Mouse (Mus musculus) thymus, adult 2 months (tissue): ENCODE results near the gene Anks1b. TPM values are rescaled to one million over a fixed set of nuclear protein-coding genes. Genes with fewer than 3 reads are reported as not detected.

Experiments
- DNase-seq: peaks from one replicate; pipeline ENCODE4 v3.0.0; 2021
- H3K27ac ChIP-seq: fragments of 200-500 bp; 2 replicates; pipeline ENCODE4 v1.5.1; 2012; ENCODE audit warnings: low read length, control low read depth; ENCODE audit not compliant: control insufficient read depth, insufficient read depth
- H3K27me3 ChIP-seq: fragments of 200-500 bp; 2 replicates; pipeline ENCODE4 v1.6.1; 2012; ENCODE audit warnings: mild to moderate bottlenecking, low read length, moderate library complexity, mixed read lengths; ENCODE audit not compliant: control insufficient read depth, insufficient read depth
- H3K36me3 ChIP-seq: fragments of 200-500 bp; 2 replicates; pipeline ENCODE4 v1.6.1; 2012; ENCODE audit warnings: mild to moderate bottlenecking, low read length, moderate library complexity; ENCODE audit not compliant: control insufficient read depth, insufficient read depth
- H3K4me1 ChIP-seq: fragments of 200-500 bp; replicated peaks from 2 replicates; pipeline ENCODE4 v1.6.1; 2012; ENCODE audit warnings: low read length; ENCODE audit not compliant: control insufficient read depth, insufficient read depth
- H3K4me3 ChIP-seq: fragments of 200-500 bp; 2 replicates; pipeline ENCODE4 v1.5.1; 2012; ENCODE audit warnings: mild to moderate bottlenecking, low read length, control low read depth, moderate library complexity; ENCODE audit not compliant: control insufficient read depth, insufficient read depth
- CTCF ChIP-seq: fragments of 200-500 bp; IDR thresholded peaks from 2 replicates; pipeline ENCODE4 v1.5.1; 2012; ENCODE audit warnings: mild to moderate bottlenecking, control low read depth, low read length, moderate library complexity, borderline replicate concordance; ENCODE audit not compliant: control insufficient read depth, poor library complexity, insufficient read depth; ENCODE audit errors: extremely low read depth
- POLR2A ChIP-seq: fragments of 200-500 bp; IDR thresholded peaks from 2 replicates; pipeline ENCODE4 v1.6.1; 2012; ENCODE audit warnings: mild to moderate bottlenecking, low read length, control low read depth, moderate library complexity; ENCODE audit not compliant: control insufficient read depth, poor library complexity, insufficient read depth; ENCODE audit errors: extremely low read depth
- WGBS: fragments of 180-500 bp; shearing (Covaris S2); methylation state at CpG from one replicate; pipeline ENCODE4 v1.1.7; 2018; 5-methylcytosine and 5-hydroxymethylcytosine counted together
- polyA plus RNA-seq: library from polyadenylated mRNA; depleted of rRNA; stranded (reverse); fragments of >200 nt; gene quantifications from 2 replicates; pipeline ENCODE4 v1.2.3, GENCODE M21; 2012

Anks1b gene
- polyA plus RNA-seq, 1 experiment = 0.24 TPM

DNA sequence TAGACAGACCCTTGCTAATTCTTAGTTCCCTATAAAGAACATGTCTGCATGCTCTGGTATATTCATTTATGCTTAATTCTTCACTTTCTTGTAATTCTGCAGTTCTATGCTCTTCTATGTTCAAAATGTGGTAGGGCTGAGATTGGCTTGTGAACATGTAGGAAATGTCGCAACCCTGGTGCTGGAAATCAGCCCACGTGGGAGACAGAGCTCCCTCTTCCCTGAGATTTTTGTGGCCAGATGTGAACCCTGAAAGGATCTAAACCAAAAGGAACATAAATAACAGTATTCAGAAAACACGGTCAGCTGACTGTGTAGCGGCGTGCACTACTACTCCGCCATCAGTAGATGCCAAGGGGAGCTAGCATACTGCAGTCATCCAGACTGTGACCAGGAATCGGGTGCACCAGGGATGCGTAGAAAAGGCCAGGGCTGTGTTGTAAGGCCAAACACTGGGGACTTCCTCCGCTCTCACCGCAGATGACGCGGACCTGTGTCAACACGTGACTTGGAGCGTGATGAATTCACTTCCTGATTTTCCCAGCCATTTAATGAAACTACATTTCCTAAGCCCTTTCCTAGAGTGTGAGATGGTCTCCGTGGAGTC is 1079.9 kb downstream of the Anks1b start:
- Histone ChIP-seq H3K36me3 (no peaks in the 10 kb centered on the region), H3K27me3 (no peaks in the 10 kb centered on the region), H3K27ac (no peak overlapping the region), H3K4me3 (no peak overlapping the region), H3K4me1 (no peaks in the 10 kb centered on the region)
- DNase-seq = no peak
- WGBS = 89% methylated on average over 15 of the region's 15 CpGs
- TF ChIP-seq POLR2A (no peak), CTCF (no peak)

DNA sequence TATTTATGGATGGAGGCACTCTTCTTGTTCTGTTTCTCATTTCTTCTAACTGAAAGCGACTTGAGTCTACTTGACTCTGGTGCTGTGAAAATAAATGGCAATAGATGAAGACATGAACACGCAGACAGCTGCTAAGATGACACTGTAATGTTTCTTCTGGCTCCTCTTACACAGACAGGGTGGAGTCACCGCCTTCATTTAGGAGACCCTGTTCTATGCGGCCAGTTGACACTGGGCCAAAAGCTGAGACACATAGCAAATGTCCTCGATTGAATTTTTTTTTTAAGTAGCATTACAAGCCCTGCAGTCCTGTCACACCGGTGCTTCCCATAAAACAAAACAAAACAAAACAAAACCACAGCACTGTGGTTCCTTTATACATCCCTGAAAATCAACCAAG is 1080.5 kb downstream of the Anks1b start:
- DNase-seq = no peak
- Histone ChIP-seq H3K27ac (no peak overlapping the region), H3K4me3 (no peak overlapping the region), H3K4me1 (no peaks in the 10 kb centered on the region), H3K36me3 (no peaks in the 10 kb centered on the region), H3K27me3 (no peaks in the 10 kb centered on the region)
- WGBS = 87% methylated on average over 6 of the region's 6 CpGs
- TF ChIP-seq POLR2A = no peak
- no peak for TF ChIP-seq CTCF

DNA sequence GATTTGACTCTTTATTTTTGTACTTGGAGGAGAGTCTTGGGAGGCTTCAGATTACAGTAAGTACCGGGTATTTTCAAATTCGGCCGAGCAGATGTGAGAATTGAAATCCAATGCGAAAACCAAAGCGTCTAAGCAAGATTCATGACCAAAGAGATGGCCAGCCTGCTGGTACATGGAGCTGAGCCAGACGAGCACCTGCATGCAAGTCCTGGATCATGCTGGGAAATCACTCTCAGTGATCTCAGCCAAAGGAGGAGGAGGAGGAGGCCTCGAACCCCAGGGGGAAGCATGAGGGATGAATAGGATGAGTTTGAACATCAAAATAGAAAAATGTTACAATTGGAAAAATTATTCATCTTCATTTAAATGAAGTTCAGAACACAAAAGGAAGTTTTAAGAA is 1087.1 kb downstream of the Anks1b start:
- no peaks in the 10 kb centered on the region for H3K27me3 ChIP-seq
- TF ChIP-seq CTCF (no peak), POLR2A (no peak)
- H3K27ac ChIP-seq = no peak overlapping the region
- H3K4me1 ChIP-seq = no peaks in the 10 kb centered on the region
- 87% methylated on average over 7 of the region's 7 CpGs for WGBS
- no peak overlapping the region for H3K4me3 ChIP-seq
- H3K36me3 ChIP-seq = no peaks in the 10 kb centered on the region
- DNase-seq = no peak

DNA sequence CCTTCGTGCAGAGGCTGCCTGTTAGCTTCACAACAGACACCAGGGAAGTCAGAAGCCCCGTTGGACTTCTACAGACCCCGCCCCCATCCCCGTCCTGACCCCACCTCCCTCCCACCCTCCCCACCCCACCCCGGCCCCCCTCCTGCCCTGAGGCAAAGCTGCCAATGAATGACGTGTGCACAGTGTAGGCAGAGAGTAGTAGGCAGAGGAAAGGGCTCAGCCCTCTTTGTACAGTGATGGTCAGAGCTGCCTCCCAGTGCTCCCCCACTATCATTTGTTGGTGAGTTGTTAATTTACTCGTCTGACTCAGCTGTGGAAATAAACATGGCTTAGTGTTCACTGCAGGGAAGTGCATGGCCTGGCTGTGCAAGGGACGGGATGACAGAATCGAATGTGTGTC is 1091.2 kb downstream of the Anks1b start:
- no peak for TF ChIP-seq CTCF
- no peaks in the 10 kb centered on the region for H3K36me3 ChIP-seq
- 32% methylated on average over 9 of the region's 9 CpGs for WGBS
- H3K27ac ChIP-seq = no peak overlapping the region
- 0 out of 2 replicates have a peak, but pooled peaks cover 2% of the 10 kb centered on the region for H3K4me1 ChIP-seq
- no peak for DNase-seq
- H3K4me3 ChIP-seq = no peak overlapping the region
- H3K27me3 ChIP-seq = peaks cover 5% of the 10 kb centered on the region

DNA sequence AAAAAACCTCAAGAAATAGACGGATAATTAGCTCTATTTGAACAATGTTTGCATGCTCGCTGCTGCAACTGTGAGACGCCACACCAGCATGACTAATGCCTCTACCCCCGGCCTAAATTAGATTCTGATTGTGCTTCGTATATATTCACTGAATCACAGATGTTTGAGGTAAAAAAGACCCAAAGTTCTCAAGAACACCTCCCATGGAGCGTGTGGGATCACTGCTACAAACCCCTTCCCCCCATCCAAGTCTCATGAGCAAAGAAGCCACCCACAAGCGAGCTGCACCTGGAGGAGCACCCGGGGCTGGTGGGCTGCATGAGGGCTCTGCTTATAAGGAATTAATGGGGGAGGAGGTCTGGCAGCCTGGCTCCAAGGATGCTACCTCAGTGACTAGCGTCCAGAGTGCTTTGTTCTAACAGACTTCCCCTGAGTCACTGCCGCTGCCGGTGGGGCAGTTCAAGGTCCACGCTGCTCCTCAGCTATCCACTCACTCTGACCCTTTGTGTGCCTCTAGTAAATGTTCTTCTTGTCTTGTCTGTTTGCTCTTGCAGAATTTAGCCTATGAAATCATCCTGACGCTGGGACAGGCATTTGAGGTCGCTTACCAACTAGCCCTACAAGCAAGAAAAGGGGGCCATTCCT is 1092.5 kb downstream of the Anks1b start:
- no peak for DNase-seq
- 74% methylated on average over 14 of the region's 14 CpGs for WGBS
- Histone ChIP-seq H3K4me1 (peaks cover 6% of the 10 kb centered on the region; the same call in 1 of the 2 replicates), H3K27me3 (peaks cover 10% of the 10 kb centered on the region), H3K27ac (no peak overlapping the region), H3K36me3 (no peaks in the 10 kb centered on the region), H3K4me3 (no peak overlapping the region)
- TF ChIP-seq POLR2A (no peak), CTCF (no peak)

DNA sequence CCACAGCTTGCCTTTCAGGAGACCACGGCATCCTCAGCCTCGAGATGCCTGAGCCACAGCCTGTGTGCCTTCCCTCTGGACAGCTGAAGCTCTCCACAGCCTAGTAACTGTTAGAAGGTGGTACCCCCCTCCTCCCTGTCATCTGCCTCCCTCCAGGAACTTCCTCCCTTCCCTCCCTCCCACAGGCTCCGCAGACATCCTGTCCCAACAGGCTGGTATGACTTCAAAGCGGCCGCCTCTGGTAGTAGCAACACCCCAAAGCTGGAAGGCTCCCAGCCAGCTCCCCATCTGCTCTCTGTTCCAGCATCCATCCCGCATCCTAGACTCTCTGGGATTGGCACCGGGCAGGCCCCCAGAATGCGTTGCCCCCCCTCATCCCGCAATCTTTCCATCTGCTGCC is 1093.5 kb downstream of the Anks1b start:
- Histone ChIP-seq H3K36me3 (no peaks in the 10 kb centered on the region), H3K27ac (no peak overlapping the region), H3K4me3 (no peak overlapping the region), H3K4me1 (peaks cover 6% of the 10 kb centered on the region; the same call in 1 of the 2 replicates), H3K27me3 (peaks cover 10% of the 10 kb centered on the region)
- no peak for TF ChIP-seq CTCF
- no peak for TF ChIP-seq POLR2A
- DNase-seq = no peak
- WGBS = 10% methylated on average over 9 of the region's 9 CpGs
